Mouse (Mus musculus) macrophage (primary cell): ENCODE measurements around the gene Celsr3. TPM values are rescaled to one million over a fixed set of nuclear protein-coding genes. Genes with fewer than 3 reads are reported as not detected.

Experiments used
- H3K27ac ChIP-seq: fragments of 350-480 bp; formaldehyde crosslinking; 2 replicates; pipeline ENCODE4 v1.9.0; 2021
- H3K36me3 ChIP-seq: fragments of 350-480 bp; formaldehyde crosslinking; 2 replicates; pipeline ENCODE4 v1.9.0; 2021; ENCODE audit errors: inconsistent target
- H3K4me3 ChIP-seq: fragments of 350-480 bp; formaldehyde crosslinking; 2 replicates; pipeline ENCODE4 v1.9.0; 2021; ENCODE audit errors: inconsistent target
- H3K79me2 ChIP-seq: fragments of 350-480 bp; formaldehyde crosslinking; 2 replicates; pipeline ENCODE4 v1.9.0; 2021; ENCODE audit errors: inconsistent target
- WGBS: methylation state at CpG from one replicate; pipeline ENCODE4 v1.1.7; 2026; ENCODE audit warnings: inconsistent platforms; ENCODE audit not compliant: missing documents; 5-methylcytosine and 5-hydroxymethylcytosine counted together
- polyA plus RNA-seq: library from polyadenylated mRNA; stranded (reverse); fragments of 250-400 nt; gene quantifications from 3 replicates; pipeline ENCODE4 v1.2.4, GENCODE M21; 2018; ENCODE audit warnings: inconsistent platforms
- total RNA-seq, 78 experiments: library from RNA; depleted of rRNA; stranded (reverse); fragments of 250-400 nt; gene quantifications; 1 replicate in 9 of 78; 2 replicates in 24 of 78; 3 replicates in 43 of 78; 4 replicates in 2 of 78; pipeline ENCODE4 v1.2.4; 2018; ENCODE audit warnings: inconsistent platforms in 56 of 78

Gene Celsr3
- total RNA-seq (2018; cell fraction: chromatin; rRNA removed) = 10 to 100 TPM in 25 of 26 experiments, 1 to 10 TPM in 1; 6.5 to 34.9 (median 17.8) TPM
- total RNA-seq (2018; cell fraction: cytosol; rRNA removed) = 1 to 10 TPM in 16 of 26 experiments, under 1 TPM in 10; 0.29 to 2.4 (median 1.1) TPM
- total RNA-seq (2018; cell fraction: nucleus; rRNA removed) = 10 to 100 TPM in 9 of 26 experiments, 1 to 10 TPM in 17; 3.2 to 20.2 (median 7.4) TPM
- 0.53 to 1.2 TPM (median 0.95 TPM) in 3 replicates for polyA plus RNA-seq

GRCm38 (mm10) chr9:108825820-108826699 lies at the start of gene Celsr3:
Gene Celsr3, plus strand, starts transcription at chr9:108826320.
- Histone ChIP-seq H3K4me3 (peak within 1 kb of the TSS; percentile 20), H3K79me2 (no peaks in the 10 kb centered on the region), H3K36me3 (no peaks in the 10 kb centered on the region), H3K27ac (no peak within 1 kb of the TSS)
- WGBS = 6% methylated on average over 64 of the region's 70 CpGs

DNA sequence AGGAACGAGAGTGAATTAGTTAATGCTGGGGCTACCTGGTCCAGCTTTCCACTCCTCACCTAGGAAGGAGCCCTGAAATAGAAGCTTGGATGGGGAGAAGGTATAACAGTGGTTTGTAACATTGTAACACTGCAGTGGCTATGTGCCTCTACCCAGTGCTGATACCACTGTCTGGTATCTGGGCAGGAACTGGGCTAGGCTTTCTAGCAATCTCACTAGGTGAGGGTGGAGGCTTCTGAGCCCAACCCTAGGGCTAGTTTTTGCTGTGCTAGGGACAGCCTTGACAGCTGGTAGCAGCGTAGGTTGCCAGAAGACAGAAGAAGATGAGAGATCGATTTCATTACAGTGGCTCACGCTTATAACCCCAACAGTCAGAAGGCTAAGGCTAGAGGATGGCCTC lies 49.5 kb upstream of the Celsr3 start:
- WGBS = 92% methylated on average over 4 of the region's 4 CpGs
- H3K4me3 ChIP-seq = no peak overlapping the region
- no peaks in the 10 kb centered on the region for H3K36me3 ChIP-seq
- no peak overlapping the region for H3K27ac ChIP-seq
- no peaks in the 10 kb centered on the region for H3K79me2 ChIP-seq

DNA sequence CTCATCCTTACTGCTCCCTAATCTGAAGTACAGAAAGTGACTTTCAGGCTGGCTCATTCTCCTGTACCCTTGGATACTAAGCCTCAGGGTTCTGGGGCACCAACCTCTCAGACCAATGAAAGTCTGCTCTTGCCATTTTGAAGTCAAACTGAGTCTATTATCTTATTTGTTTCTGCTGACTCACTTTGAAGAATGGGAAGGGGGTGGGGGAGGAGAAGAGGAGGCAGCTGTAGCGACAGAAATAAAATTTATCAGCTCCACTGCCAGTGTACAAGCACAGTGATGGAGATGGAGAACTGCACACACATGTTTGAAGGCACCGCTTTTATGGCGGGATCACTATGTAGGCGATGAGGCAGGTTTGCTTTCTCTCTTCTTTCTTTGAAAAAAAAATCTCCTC lies 48.8 kb upstream of the Celsr3 start:
- no peaks in the 10 kb centered on the region for H3K36me3 ChIP-seq
- no peak overlapping the region for H3K27ac ChIP-seq
- 97% methylated on average over 4 of the region's 4 CpGs for WGBS
- H3K79me2 ChIP-seq = no peaks in the 10 kb centered on the region
- no peak overlapping the region for H3K4me3 ChIP-seq

DNA sequence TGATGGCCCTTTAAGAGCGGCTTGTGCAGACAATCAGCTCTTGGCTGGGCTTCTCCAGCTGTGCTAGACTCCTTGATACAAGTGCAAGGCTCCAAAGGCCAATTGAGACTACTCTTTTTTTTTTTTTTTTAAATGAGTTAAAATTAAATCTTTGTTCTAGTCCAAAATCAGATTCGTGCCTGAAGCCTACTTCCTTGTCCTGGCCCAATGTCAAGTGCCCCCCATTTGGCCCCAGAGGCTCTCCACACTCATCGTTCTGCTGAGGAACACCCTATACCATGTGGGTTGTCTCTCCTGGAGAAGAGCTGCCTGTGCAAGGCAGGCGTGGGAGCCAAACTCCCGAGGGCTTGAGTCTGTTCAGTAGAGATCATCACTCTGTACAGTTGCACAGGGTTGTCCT lies 45.2 kb upstream of the Celsr3 start:
- no peak overlapping the region for H3K27ac ChIP-seq
- no peak overlapping the region for H3K4me3 ChIP-seq
- peaks cover 22% of the 10 kb centered on the region for H3K79me2 ChIP-seq
- no peaks in the 10 kb centered on the region for H3K36me3 ChIP-seq
- WGBS = 74% methylated on average over 5 of the region's 5 CpGs

DNA sequence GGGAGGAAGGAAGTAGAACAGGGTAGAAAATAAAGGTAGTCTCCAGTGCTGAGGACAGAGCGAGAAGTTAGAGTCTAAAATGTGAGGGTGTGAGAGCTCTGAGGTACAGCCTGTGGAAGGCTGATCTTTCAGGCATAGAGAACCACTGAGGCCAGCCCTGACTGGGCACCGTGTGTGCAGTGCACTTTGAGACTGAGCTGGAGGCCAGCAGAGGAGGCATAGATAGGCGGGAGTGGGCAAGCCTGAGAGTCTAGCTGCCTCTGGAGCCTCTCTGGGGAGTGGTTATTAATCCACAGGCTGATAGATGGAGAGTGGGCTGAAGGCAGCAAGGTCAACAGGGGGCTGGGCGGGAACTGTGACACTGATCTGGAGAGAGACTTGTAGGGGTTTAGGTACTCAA lies 44.2 kb upstream of the Celsr3 start:
- 96% methylated on average over 4 of the region's 4 CpGs for WGBS
- no peak overlapping the region for H3K4me3 ChIP-seq

DNA sequence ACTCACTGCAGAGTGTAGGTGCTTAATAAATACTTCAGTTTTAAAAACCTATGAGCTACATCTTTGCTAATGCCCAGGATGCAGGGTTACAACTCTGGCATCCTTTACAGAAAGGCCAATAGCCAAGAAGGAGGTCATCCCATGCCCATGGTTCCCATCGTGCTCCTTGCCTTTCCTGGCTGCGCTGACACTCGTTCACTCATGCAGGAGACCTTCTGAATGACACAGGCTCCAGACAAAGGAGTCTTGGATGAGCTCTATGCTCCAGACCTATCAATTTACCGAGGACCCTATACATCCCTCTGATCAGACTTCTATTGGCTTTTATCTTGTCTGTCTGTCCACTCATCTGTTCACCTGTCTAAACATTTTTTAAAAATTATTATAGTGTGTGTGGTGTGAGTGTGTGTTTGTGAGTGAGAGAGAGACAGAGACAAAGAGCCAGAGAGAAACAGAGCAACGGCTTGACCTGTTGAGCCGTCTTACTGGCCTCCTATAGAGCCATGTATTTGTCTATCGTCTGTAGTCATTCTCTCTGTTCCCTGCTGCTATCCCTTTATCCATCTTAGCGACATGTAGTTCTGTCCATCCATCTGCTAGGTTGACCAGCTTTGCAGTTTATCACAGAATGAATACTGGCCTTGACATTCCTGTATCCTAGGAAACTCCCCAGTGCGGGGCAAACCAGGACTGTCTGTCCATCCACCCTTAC lies 43.1 kb upstream of the Celsr3 start:
- no peaks in the 10 kb centered on the region for H3K36me3 ChIP-seq
- peak overlapping the region; percentile 16; the same call in 1 of the 2 replicates for H3K4me3 ChIP-seq
- H3K27ac ChIP-seq = no peak overlapping the region
- peaks cover 43% of the 10 kb centered on the region for H3K79me2 ChIP-seq
- 58% methylated on average over 9 of the region's 9 CpGs for WGBS

More for the DNA sequence above, 44.2 kb upstream of the Celsr3 start:
- H3K36me3 ChIP-seq = no peaks in the 10 kb centered on the region
- H3K79me2 ChIP-seq = peaks cover 32% of the 10 kb centered on the region
- no peak overlapping the region for H3K27ac ChIP-seq

DNA sequence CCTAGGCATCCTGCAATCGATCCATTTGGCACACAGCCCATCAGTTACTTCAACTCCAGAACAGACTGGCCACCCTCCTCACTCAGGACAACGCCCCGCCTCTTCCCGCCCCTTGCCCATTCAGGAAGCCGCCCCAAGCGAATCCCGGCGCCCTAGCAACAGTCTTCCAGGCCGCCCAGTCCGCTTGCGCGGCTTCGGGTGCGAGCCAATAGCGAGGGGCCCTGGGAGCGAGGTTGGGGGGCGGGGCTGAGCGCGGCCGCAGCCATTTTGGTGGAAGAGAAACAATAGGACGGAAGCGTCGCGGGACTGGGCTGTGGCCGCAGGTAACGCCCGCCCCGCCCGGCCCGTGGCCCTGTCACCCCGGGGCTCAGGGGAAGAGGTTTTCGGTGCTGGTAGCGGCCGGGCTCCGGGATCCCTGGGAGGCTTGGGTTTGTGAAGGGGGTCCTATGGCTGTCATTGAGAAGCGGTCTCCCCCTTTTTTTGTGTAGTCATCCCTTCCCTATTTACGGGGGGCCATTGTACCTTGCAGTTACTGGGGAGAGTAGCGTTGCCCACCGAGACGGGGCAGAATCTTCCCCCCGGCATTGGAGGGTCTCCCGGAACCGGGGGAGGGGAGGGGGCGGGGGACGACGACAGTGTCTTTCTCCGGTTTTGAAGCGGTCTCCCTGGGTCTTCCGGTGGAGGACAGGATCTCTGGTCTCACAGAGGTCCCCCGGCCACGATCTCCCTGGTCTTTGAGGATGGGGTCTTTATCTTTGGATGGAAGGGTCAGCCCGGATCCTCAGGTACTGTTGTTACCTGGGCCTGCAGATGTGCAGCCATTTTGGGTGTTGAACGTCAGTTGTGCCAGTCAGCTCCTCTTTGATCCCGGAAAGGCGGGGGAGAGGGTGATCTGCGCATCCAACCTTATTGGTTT lies 42.3 kb upstream of the Celsr3 start, which contains the start of gene Ip6k2:
Ip6k2 (plus strand) TSS at position 249 of the 916 bp plus-strand sequence.
- Histone ChIP-seq H3K27ac (peak within 1 kb of the TSS; percentile 32), H3K4me3 (peak within 1 kb of the TSS; percentile 93), H3K36me3 (no peaks in the 10 kb centered on the region), H3K79me2 (peaks cover 51% of the 10 kb centered on the region)
- WGBS = 1% methylated on average over 47 of the region's 56 CpGs

DNA sequence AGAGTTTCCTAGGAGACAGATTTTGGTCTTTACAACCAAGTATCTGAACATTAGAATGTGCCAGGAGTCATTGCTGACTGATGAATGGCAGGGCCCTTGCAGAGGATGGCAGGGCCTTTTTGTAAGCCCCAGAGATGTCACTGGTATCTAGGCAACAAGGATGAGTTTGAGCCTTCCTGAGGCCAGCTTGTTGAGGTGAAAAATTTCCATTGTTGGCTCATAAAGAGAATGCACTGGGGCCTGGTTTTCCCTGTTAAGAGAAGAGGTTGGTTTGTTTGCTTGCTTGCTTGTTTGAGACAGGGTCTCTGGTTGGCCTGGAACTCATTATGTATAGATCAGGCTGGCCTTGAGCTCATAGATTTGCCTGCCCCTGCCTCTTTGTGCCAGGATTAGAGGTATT lies 40.7 kb upstream of the Celsr3 start:
- no peak overlapping the region for H3K4me3 ChIP-seq
- no peaks in the 10 kb centered on the region for H3K36me3 ChIP-seq
- no peak overlapping the region for H3K27ac ChIP-seq
- peaks cover 67% of the 10 kb centered on the region for H3K79me2 ChIP-seq

DNA sequence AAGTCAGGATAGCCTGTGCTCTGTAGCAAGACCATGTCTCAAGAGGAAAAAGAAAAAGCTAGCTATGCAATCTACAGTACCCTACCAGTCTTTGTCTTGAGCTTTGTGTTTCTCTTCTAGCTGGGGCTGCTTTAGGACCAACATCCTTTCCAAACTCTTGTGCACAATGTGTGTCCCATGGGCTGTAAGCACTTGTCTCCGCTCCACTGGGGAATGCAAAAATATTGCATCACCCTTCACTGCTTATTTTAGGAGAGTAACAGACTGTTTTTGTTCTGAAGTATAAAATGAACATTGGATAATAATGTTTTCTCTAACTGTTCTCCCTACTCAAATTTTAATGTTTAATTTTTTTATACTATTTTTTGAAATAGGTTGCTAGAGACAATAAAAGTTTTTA lies 39.6 kb upstream of the Celsr3 start:
- Histone ChIP-seq H3K4me3 (no peak overlapping the region), H3K27ac (no peak overlapping the region), H3K36me3 (no peaks in the 10 kb centered on the region), H3K79me2 (peaks cover 78% of the 10 kb centered on the region)
- WGBS = 100% methylated on average over 1 of the region's 1 CpGs

DNA sequence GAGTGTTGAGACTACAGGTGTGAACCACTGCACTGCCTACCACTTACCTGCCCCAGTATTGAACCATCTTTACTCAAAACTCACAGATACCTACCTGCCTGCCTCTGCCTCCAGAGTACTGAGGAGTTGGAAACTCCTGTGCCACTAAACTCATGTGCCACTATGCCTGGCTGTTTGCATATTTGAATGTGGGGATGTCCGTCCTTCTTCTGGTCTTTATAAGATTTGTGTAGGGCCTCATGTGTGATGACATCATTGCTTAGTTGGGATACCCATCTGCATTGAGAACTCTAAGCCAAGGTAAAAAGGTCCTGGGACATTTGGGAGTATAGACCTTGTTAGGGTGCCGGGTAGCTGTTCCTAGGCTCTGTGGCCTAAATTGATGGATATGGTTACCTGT lies 39.0 kb upstream of the Celsr3 start:
- Histone ChIP-seq H3K79me2 (peaks cover 84% of the 10 kb centered on the region), H3K27ac (no peak overlapping the region), H3K4me3 (no peak overlapping the region), H3K36me3 (no peaks in the 10 kb centered on the region)
- 100% methylated on average over 2 of the region's 2 CpGs for WGBS

GRCm38 (mm10) chr9:108788713-108789112 lies 37.4 kb upstream of the Celsr3 start:
- Histone ChIP-seq H3K27ac (no peak overlapping the region), H3K79me2 (peaks cover 100% of the 10 kb centered on the region), H3K36me3 (no peaks in the 10 kb centered on the region), H3K4me3 (no peak overlapping the region)
- 93% methylated on average over 3 of the region's 3 CpGs for WGBS

DNA sequence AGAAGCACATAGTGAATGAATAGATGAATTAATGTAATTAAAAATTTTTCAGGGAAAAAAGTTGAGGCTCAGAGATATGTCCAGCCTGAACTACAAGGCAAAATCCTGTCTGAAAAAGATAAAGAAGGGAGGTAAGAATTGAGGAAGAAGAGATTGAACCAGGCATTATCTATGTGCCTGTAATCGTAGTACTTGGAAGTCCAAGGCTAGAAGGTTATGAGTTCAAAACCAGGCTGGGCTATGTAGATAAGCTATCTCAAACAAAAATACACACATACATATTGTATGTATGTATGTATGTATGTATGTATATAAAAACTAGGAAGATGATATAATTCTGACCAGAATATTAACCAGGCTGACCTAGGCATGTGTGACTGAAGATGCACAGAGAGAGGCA lies 33.8 kb upstream of the Celsr3 start:
- WGBS = 57% methylated on average over 1 of the region's 1 CpGs
- Histone ChIP-seq H3K36me3 (peaks cover 15% of the 10 kb centered on the region; the same call in 1 of the 2 replicates), H3K27ac (no peak overlapping the region)

GRCm38 (mm10) chr9:108792730-108793129 lies 33.4 kb upstream of the Celsr3 start:
- Histone ChIP-seq H3K79me2 (peaks cover 93% of the 10 kb centered on the region), H3K36me3 (peaks cover 20% of the 10 kb centered on the region), H3K27ac (no peak overlapping the region), H3K4me3 (no peak overlapping the region)
- WGBS = 44% methylated on average over 3 of the region's 3 CpGs

More for the DNA sequence above, 33.8 kb upstream of the Celsr3 start:
- peaks cover 97% of the 10 kb centered on the region for H3K79me2 ChIP-seq
- H3K4me3 ChIP-seq = no peak overlapping the region

- Histone ChIP-seq H3K79me2 (peaks cover 67% of the 10 kb centered on the region), H3K27ac (no peak overlapping the region), H3K4me3 (no peak overlapping the region), H3K36me3 (peaks cover 44% of the 10 kb centered on the region)
- 85% methylated on average over 2 of the region's 2 CpGs for WGBS
These were observed 30.8 kb upstream of the Celsr3 start for GRCm38 (mm10) chr9:108795281-108795680.
